Mouse (Mus musculus) hindbrain, embryonic 12.5 days (tissue): ENCODE data around the gene Hs6st2. TPM values are rescaled to one million over a fixed set of nuclear protein-coding genes. Genes with fewer than 3 reads are reported as not detected.

Experiments
- ATAC-seq: fragments of 200-750 bp; cut with Nextera tagmentation; 2 replicates; pipeline ENCODE4 v1.8.0; 2017; ENCODE audit warnings: moderate TSS enrichment; ENCODE audit not compliant: low FRiP score
- H3K27ac ChIP-seq: fragments of 300-500 bp; sonication (generic); 2 replicates; pipeline ENCODE4 v1.5.1; 2016; ENCODE audit warnings: mild to moderate bottlenecking
- H3K27me3 ChIP-seq: fragments of 300-500 bp; sonication (generic); 2 replicates; pipeline ENCODE4 v1.6.1; 2016; ENCODE audit warnings: mild to moderate bottlenecking
- H3K36me3 ChIP-seq: fragments of 300-500 bp; sonication (generic); 2 replicates; pipeline ENCODE4 v1.6.1; 2016; ENCODE audit warnings: mild to moderate bottlenecking
- H3K4me1 ChIP-seq: fragments of 300-500 bp; sonication (generic); 2 replicates; pipeline ENCODE4 v1.6.1; 2016
- H3K4me2 ChIP-seq: fragments of 300-500 bp; sonication (generic); replicated peaks from 2 replicates; pipeline ENCODE4 v1.6.1; 2016; ENCODE audit warnings: mild to moderate bottlenecking
- H3K4me3 ChIP-seq: fragments of 300-500 bp; sonication (generic); 2 replicates; pipeline ENCODE4 v1.5.1; 2016; ENCODE audit warnings: mild to moderate bottlenecking
- H3K9ac ChIP-seq: fragments of 300-500 bp; sonication (generic); 2 replicates; pipeline ENCODE4 v1.6.1; 2016; ENCODE audit warnings: mild to moderate bottlenecking, moderate library complexity
- H3K9me3 ChIP-seq: fragments of 300-500 bp; sonication (generic); replicated peaks from 2 replicates; pipeline ENCODE4 v1.6.1; 2016; ENCODE audit warnings: mild to moderate bottlenecking
- WGBS: fragments of 180-500 bp; shearing (Covaris S2); methylation state at CpG from one replicate; pipeline ENCODE4 v1.1.7; 2016; 5-methylcytosine and 5-hydroxymethylcytosine counted together
- polyA plus RNA-seq: library from polyadenylated mRNA; unstranded; fragments of >200 nt; fragmentation: Nextera tagmentation; extraction: Ambion mirVana; gene quantifications from 2 replicates; pipeline ENCODE4 v1.2.1, GENCODE M21; 2016

The Hs6st2 gene
- 18.3 and 22.6 TPM in 2 replicates for polyA plus RNA-seq

DNA sequence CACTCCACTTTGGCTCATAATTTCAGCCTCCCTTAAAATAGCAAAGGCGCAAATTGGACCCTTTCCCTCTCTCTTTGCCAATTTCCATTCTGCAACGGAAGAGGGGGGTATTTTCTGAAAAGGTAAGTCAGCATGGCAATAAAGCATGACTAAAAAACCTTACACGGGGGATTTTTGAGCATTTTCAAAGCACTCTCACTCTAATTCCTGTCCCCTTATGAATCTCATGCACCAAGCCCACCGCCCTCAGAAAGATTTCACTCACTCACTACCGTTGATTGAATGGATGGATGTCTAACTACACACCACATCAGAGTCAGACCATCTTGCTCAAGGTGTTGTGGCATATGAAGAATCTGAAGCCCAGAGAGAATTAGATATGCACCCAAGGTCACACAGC, at the start of gene Hs6st2:
Hs6st2 (minus strand) TSS at position 101 of the 400 bp plus-strand sequence.
- H3K36me3 ChIP-seq, result no peaks in the 10 kb centered on the region
- no peak within 1 kb of the TSS for H3K27ac ChIP-seq
- H3K9ac ChIP-seq, result peak within 1 kb of the TSS; percentile 54
- H3K4me1 ChIP-seq, result no peaks in the 10 kb centered on the region; the same call in 1 of the 2 replicates
- H3K4me2 ChIP-seq, result peak within 1 kb of the TSS; percentile 75
- ATAC-seq, result no peak
- H3K9me3 ChIP-seq, result no peaks in the 10 kb centered on the region
- peaks cover 31% of the 10 kb centered on the region for H3K27me3 ChIP-seq
- H3K4me3 ChIP-seq, result peak within 1 kb of the TSS; percentile 46
- WGBS, result 17% methylated on average over 5 of the region's 5 CpGs

- ATAC-seq, result no peak
- 72% methylated on average over 8 of the region's 8 CpGs for WGBS
- no peak overlapping the region for H3K27ac ChIP-seq
Measured at GRCm38 (mm10) chrX:51714086-51714745, 32.6 kb upstream of the Hs6st2 start.

DNA sequence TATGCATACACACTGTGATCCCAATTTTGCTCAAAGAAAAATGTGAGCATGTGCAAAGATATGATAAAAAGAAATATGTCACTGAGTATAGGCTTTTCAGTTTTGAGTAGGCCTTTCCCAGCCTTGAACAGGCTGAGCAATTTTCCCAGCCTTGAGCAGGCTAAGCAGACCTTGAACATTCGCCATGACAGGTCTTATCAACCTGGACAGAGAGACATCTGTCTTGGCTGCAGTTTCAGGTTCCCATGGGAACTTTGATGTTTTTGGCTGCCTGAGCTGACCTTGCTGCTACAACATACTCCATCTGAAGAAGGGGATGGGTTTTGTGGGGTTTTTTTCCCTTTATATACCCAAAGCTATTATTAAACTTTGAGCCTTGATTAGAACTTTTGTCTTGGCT, 31.3 kb upstream of the Hs6st2 start:
- Histone ChIP-seq H3K27me3 (no peaks in the 10 kb centered on the region), H3K36me3 (no peaks in the 10 kb centered on the region), H3K4me1 (no peaks in the 10 kb centered on the region), H3K9me3 (no peaks in the 10 kb centered on the region), H3K9ac (no peak overlapping the region), H3K4me3 (no peak overlapping the region), H3K4me2 (no peak overlapping the region), H3K27ac (no peak overlapping the region)
- 69% methylated on average over 1 of the region's 1 CpGs for WGBS
- no peak for ATAC-seq

More at GRCm38 (mm10) chrX:51714086-51714745, 32.6 kb upstream of the Hs6st2 start:
- Histone ChIP-seq H3K27me3 (no peaks in the 10 kb centered on the region), H3K9ac (no peak overlapping the region), H3K4me1 (no peaks in the 10 kb centered on the region), H3K36me3 (no peaks in the 10 kb centered on the region), H3K4me3 (no peak overlapping the region), H3K4me2 (no peak overlapping the region), H3K9me3 (no peaks in the 10 kb centered on the region)

- no peaks in the 10 kb centered on the region for H3K36me3 ChIP-seq
- H3K4me1 ChIP-seq, result no peaks in the 10 kb centered on the region
- 66% methylated on average over 4 of the region's 4 CpGs for WGBS
- no peak overlapping the region for H3K4me3 ChIP-seq
- no peaks in the 10 kb centered on the region for H3K27me3 ChIP-seq
- no peak for ATAC-seq
- H3K27ac ChIP-seq, result no peak overlapping the region
- H3K4me2 ChIP-seq, result no peak overlapping the region
- no peaks in the 10 kb centered on the region for H3K9me3 ChIP-seq
- no peak overlapping the region for H3K9ac ChIP-seq
Measured at GRCm38 (mm10) chrX:51702823-51703222, 21.2 kb upstream of the Hs6st2 start.

GRCm38 (mm10) chrX:51699079-51699478, 17.4 kb upstream of the Hs6st2 start:
- H3K4me1 ChIP-seq, result no peaks in the 10 kb centered on the region
- H3K4me2 ChIP-seq, result no peak overlapping the region
- no peak overlapping the region for H3K27ac ChIP-seq
- ATAC-seq, result no peak
- H3K27me3 ChIP-seq, result no peaks in the 10 kb centered on the region
- H3K9ac ChIP-seq, result no peak overlapping the region
- H3K36me3 ChIP-seq, result no peaks in the 10 kb centered on the region
- H3K9me3 ChIP-seq, result no peaks in the 10 kb centered on the region
- 58% methylated on average over 4 of the region's 4 CpGs for WGBS
- H3K4me3 ChIP-seq, result no peak overlapping the region

- Histone ChIP-seq H3K9me3 (no peaks in the 10 kb centered on the region), H3K4me3 (no peak overlapping the region), H3K27me3 (peaks cover 22% of the 10 kb centered on the region), H3K27ac (no peak overlapping the region), H3K9ac (no peak overlapping the region), H3K4me2 (no peak overlapping the region), H3K4me1 (no peaks in the 10 kb centered on the region), H3K36me3 (no peaks in the 10 kb centered on the region)
- ATAC-seq, result no peak
- WGBS, result 84% methylated on average over 6 of the region's 6 CpGs
Measured at GRCm38 (mm10) chrX:51686048-51686949, 4.6 kb upstream of the Hs6st2 start.

DNA sequence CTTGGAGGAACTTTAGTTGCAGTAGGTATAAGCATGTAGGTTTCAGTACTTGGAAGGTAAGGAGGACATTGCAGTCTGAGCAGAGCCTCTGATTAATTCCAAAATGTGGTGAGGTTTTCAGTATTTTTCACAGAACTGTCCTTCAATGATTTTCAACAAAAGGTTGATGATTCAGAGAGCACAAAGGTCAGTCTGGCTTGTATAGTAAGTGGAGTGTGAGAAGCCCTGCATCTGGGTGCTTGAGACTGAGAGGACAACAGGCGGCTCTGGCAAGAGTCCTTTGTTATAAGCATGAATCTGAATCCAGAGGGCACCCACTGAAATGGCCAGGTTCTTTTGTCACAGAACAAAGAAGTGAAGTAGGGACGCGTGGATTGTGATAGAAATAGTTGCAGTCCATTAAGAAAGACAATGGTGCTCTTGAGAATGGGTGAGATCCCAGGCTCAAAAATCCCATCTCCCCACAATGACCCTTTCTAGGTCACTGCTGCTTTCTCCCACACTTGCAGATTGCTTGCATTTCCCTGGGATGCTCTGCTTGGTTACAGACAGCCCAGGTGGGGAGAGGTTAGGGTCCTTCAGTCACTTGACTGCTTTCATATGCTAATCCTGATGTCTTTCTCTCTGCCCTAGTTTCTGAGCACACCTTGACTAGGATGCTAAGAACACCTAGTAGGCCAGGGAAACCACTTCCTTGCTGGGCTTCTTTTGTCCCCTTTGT, 2.8 kb upstream of the Hs6st2 start:
- ATAC-seq, result no peak
- Histone ChIP-seq H3K36me3 (no peaks in the 10 kb centered on the region), H3K9me3 (no peaks in the 10 kb centered on the region), H3K27ac (no peak overlapping the region), H3K9ac (no peak overlapping the region), H3K4me1 (no peaks in the 10 kb centered on the region; the same call in 1 of the 2 replicates), H3K4me2 (no peak overlapping the region), H3K4me3 (no peak overlapping the region), H3K27me3 (peaks cover 24% of the 10 kb centered on the region)
- 43% methylated on average over 3 of the region's 3 CpGs for WGBS

- peak; percentile 76 for ATAC-seq
- 24% methylated on average over 42 of the region's 43 CpGs for whole genome bisulfite sequencing
- Histone ChIP-seq H3K36me3 (no peaks in the 10 kb centered on the region), H3K4me2 (peak overlapping the region; percentile 75), H3K27ac (no peak overlapping the region), H3K9ac (peak overlapping the region; percentile 54), H3K4me1 (no peaks in the 10 kb centered on the region; the same call in 1 of the 2 replicates), H3K9me3 (no peaks in the 10 kb centered on the region), H3K4me3 (peak overlapping the region; percentile 46), H3K27me3 (peaks cover 31% of the 10 kb centered on the region)
Measured at GRCm38 (mm10) chrX:51681170-51681667, 437 bp downstream of the Hs6st2 start.

GRCm38 (mm10) chrX:51680428-51681169, 1.1 kb downstream of the Hs6st2 start:
- H3K9me3 ChIP-seq, result no peaks in the 10 kb centered on the region
- WGBS, result 27% methylated on average over 69 of the region's 70 CpGs
- H3K27me3 ChIP-seq, result peaks cover 31% of the 10 kb centered on the region
- H3K4me3 ChIP-seq, result peak overlapping the region; percentile 46
- no peaks in the 10 kb centered on the region; the same call in 1 of the 2 replicates for H3K4me1 ChIP-seq
- no peaks in the 10 kb centered on the region for H3K36me3 ChIP-seq
- H3K9ac ChIP-seq, result peak overlapping the region; percentile 54
- no peak overlapping the region for H3K27ac ChIP-seq
- ATAC-seq, result peak; percentile 83
- peak overlapping the region; percentile 75 for H3K4me2 ChIP-seq

DNA sequence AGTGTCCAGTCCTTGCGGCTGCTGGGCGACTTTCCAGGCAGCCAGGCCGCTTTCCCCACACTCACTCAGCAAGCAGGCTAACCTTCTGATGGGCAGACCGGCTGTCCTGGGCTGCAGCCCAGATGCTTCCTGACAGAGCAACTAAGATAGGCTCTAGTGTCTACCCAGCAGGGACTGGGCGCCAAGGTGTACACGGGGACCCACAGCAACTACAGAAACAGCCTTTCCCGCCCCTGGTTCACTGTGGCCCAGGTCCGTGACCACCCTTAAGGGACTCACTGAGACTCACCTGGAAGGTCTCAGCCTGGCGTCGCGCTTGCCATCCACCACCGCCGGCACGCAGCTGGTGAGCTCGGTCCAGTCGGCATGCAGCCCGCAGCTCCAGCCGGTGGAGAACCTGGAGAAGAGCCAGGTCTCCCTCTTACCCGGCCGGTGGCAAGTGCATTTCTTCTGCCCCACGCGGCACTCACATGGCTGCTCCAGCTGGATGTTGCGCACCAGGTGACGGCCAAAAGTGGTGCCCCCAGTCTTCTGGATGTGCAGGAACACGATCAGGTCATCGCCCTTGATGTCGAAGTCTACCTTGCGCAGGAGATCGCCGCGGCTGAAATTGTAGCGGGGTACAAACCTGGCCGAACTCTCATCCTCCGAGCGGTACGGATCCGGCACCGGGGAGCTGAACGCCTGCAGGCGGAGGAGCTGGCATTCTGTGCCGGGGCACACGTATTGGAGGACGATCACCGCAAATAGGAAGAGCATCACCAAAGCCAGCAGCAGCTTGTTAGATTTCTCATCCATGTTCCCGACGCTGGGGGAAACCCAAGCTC, 1.8 kb downstream of the Hs6st2 start:
- Histone ChIP-seq H3K9me3 (no peaks in the 10 kb centered on the region), H3K27ac (no peak overlapping the region), H3K9ac (peak overlapping the region; percentile 54), H3K4me1 (no peaks in the 10 kb centered on the region; the same call in 1 of the 2 replicates), H3K36me3 (no peaks in the 10 kb centered on the region), H3K27me3 (peaks cover 31% of the 10 kb centered on the region), H3K4me3 (peak overlapping the region; percentile 46), H3K4me2 (peak overlapping the region; percentile 75)
- ATAC-seq, result peak; percentile 60
- WGBS, result 27% methylated on average over 46 of the region's 46 CpGs

DNA sequence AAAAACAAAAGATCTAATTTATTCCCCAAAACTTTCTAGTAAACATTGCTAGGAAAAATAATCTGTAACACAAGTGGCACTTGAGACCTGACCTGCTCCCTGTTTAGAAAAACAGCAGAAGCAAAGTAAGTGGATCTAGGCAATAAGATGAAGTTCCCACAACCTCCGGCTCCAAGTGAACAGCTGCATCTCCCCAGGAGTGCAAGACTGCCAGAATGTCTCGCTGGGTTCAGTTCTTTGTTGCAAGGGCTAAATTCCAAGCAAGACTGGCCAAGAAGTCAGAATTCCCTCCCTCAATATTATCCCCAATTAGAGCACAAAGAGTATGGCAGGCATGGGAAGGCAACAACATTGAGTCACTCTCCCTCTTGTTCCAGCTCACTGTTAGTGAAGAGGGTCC, 23.4 kb downstream of the Hs6st2 start:
- Histone ChIP-seq H3K36me3 (no peaks in the 10 kb centered on the region), H3K27ac (no peak overlapping the region), H3K4me2 (no peak overlapping the region), H3K4me1 (no peaks in the 10 kb centered on the region), H3K9me3 (no peaks in the 10 kb centered on the region), H3K27me3 (no peaks in the 10 kb centered on the region), H3K4me3 (no peak overlapping the region), H3K9ac (no peak overlapping the region)
- no peak for ATAC-seq
- WGBS, result 41% methylated on average over 2 of the region's 2 CpGs
